Mouse (Mus musculus) G1E (cell line): ENCODE data around the gene Siglecg.

Experiments
- CTCF ChIP-seq: IDR thresholded peaks from 2 replicates; pipeline ENCODE4 v1.5.1; 2012; ENCODE audit warnings: low read depth, low read length, inconsistent platforms, mixed read lengths
- POLR2AphosphoS5 ChIP-seq: IDR thresholded peaks from 2 replicates; pipeline ENCODE4 v1.6.1; 2012; ENCODE audit warnings: low read depth, low read length, inconsistent platforms; ENCODE audit not compliant: insufficient replicate concordance
- TAL1 ChIP-seq: conservative IDR thresholded peaks from 2 replicates; pipeline ENCODE4 v1.6.1; 2012; ENCODE audit warnings: low read depth, low read length, inconsistent platforms, mixed read lengths

DNA sequence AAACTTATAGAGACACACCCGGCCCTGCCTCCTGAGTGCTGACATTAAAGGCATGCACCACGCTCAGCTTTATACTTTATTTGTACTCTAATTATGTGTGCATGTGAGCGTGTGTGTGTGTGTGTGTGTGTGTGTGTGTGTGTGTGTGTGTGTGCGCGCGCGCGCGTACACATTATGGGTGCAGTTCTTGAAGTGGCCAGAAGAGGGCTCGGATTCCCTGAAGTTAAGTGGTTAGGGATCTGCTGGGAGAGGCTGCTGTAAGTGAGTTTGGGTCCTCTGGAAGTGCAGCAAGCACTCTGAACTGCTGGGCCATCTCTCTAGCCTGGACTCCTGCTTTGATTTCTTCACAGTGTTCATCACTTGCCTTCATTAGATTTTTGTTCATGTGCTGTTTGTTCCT is 9.3 kb downstream of the Siglecg start:
- TF ChIP-seq CTCF (peak; percentile 36; the same call in 1 of the 2 replicates), TAL1 (no peak), POLR2AphosphoS5 (no peak)
